18 mouse cellular contexts compared by ENCODE assay signal in genomic region chr7:29728055-29728454, GRCm38 (mm10). TPM values are rescaled to one million over a fixed set of nuclear protein-coding genes. Genes with fewer than 3 reads are reported as not detected.
DNase-seq lines count a peak whose midpoint lies in the region; ATAC-seq and TF ChIP-seq lines count a peak whose summit lies in the region.
"Had no signal": no experiment of that assay in that cellular context is flagged by ENCODE, and none has a peak within 500 bp of the region (broad histone marks: within the 10 kb centered on the region; RNA-seq: fewer than 3 reads in every experiment).

No protein-coding gene starts in this region.

- no peaks in the 10 kb centered on the region for H3K36me3 ChIP-seq in embryonic facial prominence, embryonic 14.5 days (ENCODE audit: control insufficient read depth, insufficient read depth, low read length)
- H3K36me3 ChIP-seq in embryonic facial prominence, embryonic 10.5 days (replicated peaks) = no peaks in the 10 kb centered on the region
- H3K36me3 ChIP-seq: forebrain, embryonic 15.5 days; heart, embryonic 12.5 days; hindbrain, embryonic 15.5 days; neural tube, embryonic 12.5 days had no signal

- peaks cover 10% of the 10 kb centered on the region for H3K9me3 ChIP-seq in embryonic facial prominence, embryonic 14.5 days (ENCODE audit: control insufficient read depth, low read length)
- peaks cover 25% of the 10 kb centered on the region for H3K9me3 ChIP-seq in embryonic facial prominence, embryonic 10.5 days
- H3K9me3 ChIP-seq: forebrain, embryonic 15.5 days; hindbrain, embryonic 15.5 days had no signal

- no peak overlapping the region for H3K4me3 ChIP-seq in embryonic facial prominence, embryonic 14.5 days (ENCODE audit: low read depth, low read length)
- no peak overlapping the region for H3K4me3 ChIP-seq in embryonic facial prominence, embryonic 10.5 days
- H3K4me3 ChIP-seq in layer of hippocampus, adult 2 months = no peak overlapping the region
- H3K4me3 ChIP-seq: forebrain, embryonic 15.5 days; heart, embryonic 12.5 days; hindbrain, embryonic 15.5 days; neural tube, embryonic 12.5 days had no signal

- H3K27ac ChIP-seq in embryonic facial prominence, embryonic 14.5 days (replicated peaks; ENCODE audit: low read depth, low read length) = no peak overlapping the region
- no peak overlapping the region for H3K27ac ChIP-seq in embryonic facial prominence, embryonic 10.5 days (replicated peaks)
- H3K27ac ChIP-seq in layer of hippocampus, adult 2 months = no peak overlapping the region
- H3K27ac ChIP-seq: forebrain, embryonic 15.5 days; hindbrain, embryonic 15.5 days; macrophage; neural tube, embryonic 12.5 days had no signal

- ATAC-seq in embryonic facial prominence, embryonic 14.5 days (ENCODE audit: low read depth) = no peak
- ATAC-seq: forebrain, embryonic 15.5 days had no signal

- peak; percentile 7 for DNase-seq in embryonic facial prominence, embryonic 14.5 days (ENCODE audit: low spot score)
- DNase-seq in embryonic facial prominence, embryonic 10.5 days (ENCODE audit: low spot score) = no peak
- DNase-seq in layer of hippocampus, adult 2 months (ENCODE audit: low spot score in 2 of 2) = no peak
- DNase-seq in layer of hippocampus, adult 8-10 months (ENCODE audit: low spot score in 2 of 2) = no peak
- peak; percentile 18 for DNase-seq in MEL-GATA-1-ER (ENCODE audit: extremely low read depth, low read depth)
- peak; percentile 3 for DNase-seq in retina, postnatal 1 day
- DNase-seq in thymus, postnatal 14 days = no peak
- DNase-seq: adrenal gland, postnatal 25 days; midbrain, embryonic 14.5 days had no signal

- peak; percentile 34 for TF ChIP-seq CTCF in layer of hippocampus, adult 2 months (conservative IDR thresholded peaks at IDR 0.05)

- no peak overlapping the region for H3K9ac ChIP-seq in embryonic facial prominence, embryonic 14.5 days (ENCODE audit: low read depth, low read length)
- H3K9ac ChIP-seq: forebrain, embryonic 15.5 days; heart, embryonic 12.5 days; hindbrain, embryonic 15.5 days; neural tube, embryonic 12.5 days had no signal

- H3K4me2 ChIP-seq in embryonic facial prominence, embryonic 14.5 days (ENCODE audit: low read depth, low read length) = no peak overlapping the region
- H3K4me2 ChIP-seq: forebrain, embryonic 15.5 days; heart, embryonic 12.5 days; hindbrain, embryonic 15.5 days; neural tube, embryonic 12.5 days had no signal

- no peaks in the 10 kb centered on the region for H3K4me1 ChIP-seq in embryonic facial prominence, embryonic 14.5 days (ENCODE audit: control insufficient read depth, insufficient read depth, low read length)
- no peaks in the 10 kb centered on the region; the same call in 1 of the 2 replicates for H3K4me1 ChIP-seq in embryonic facial prominence, embryonic 10.5 days
- H3K4me1 ChIP-seq: forebrain, embryonic 15.5 days; heart, embryonic 12.5 days; hindbrain, embryonic 15.5 days; neural tube, embryonic 12.5 days had no signal

- no peaks in the 10 kb centered on the region for H3K27me3 ChIP-seq in embryonic facial prominence, embryonic 14.5 days (replicated peaks; ENCODE audit: control insufficient read depth, insufficient read depth, low read length)
- H3K27me3 ChIP-seq in embryonic facial prominence, embryonic 10.5 days (replicated peaks; ENCODE audit: low read depth, poor library complexity, severe bottlenecking) = no peaks in the 10 kb centered on the region
- H3K27me3 ChIP-seq: forebrain, embryonic 15.5 days; heart, embryonic 12.5 days; hindbrain, embryonic 15.5 days; neural tube, embryonic 12.5 days had no signal

- 75% methylated on average over 2 of the region's 2 CpGs for WGBS in embryonic facial prominence, embryonic 14.5 days
- WGBS in embryonic facial prominence, embryonic 10.5 days = 86% methylated on average over 2 of the region's 2 CpGs

RNA-seq across cellular contexts. Expression of gene Catsperg2, which starts 1.2 kb away (rescaled TPM):
- not detected in 2 replicates for polyA plus RNA-seq in embryonic facial prominence, embryonic 14.5 days (2014; fragmentation: Nextera tagmentation; extraction: Ambion mirVana)
- not detected in 2 replicates for polyA plus RNA-seq in embryonic facial prominence, embryonic 10.5 days (2016; fragmentation: Nextera tagmentation; extraction: Ambion mirVana)
- under 1 TPM in 1 of 2 experiments, not detected in 1; 0.20 TPM for total RNA-seq in layer of hippocampus, adult 2 months (2021)
- under 1 TPM in 2 of 4 experiments, not detected in 2; 0.24 to 0.57 TPM for total RNA-seq in layer of hippocampus, adult 8-10 months (2022)
- total RNA-seq: adrenal gland, postnatal 25 days; common myeloid progenitor, adult 5-6 weeks; gastrocnemius, adult 18-20 months had no signal
- polyA plus RNA-seq: heart, embryonic 12.5 days; kidney, embryonic 14.5 days; liver, embryonic 16.5 days; macrophage had no signal

RNA-seq across cellular contexts. Expression of gene Zfp84, which starts 40.3 kb away (rescaled TPM):
- polyA plus RNA-seq in embryonic facial prominence, embryonic 14.5 days (2014; fragmentation: Nextera tagmentation; extraction: Ambion mirVana) = 15.7 and 17.0 TPM in 2 replicates
- 12.4 and 12.6 TPM in 2 replicates for polyA plus RNA-seq in embryonic facial prominence, embryonic 10.5 days (2016; fragmentation: Nextera tagmentation; extraction: Ambion mirVana)
- total RNA-seq in layer of hippocampus, adult 2 months (2021) = 10 to 100 TPM; 17.6 to 20.1 TPM
- 10 to 100 TPM; 17.7 to 18.8 (median 18.2) TPM for total RNA-seq in layer of hippocampus, adult 8-10 months (2022)

RNA-seq across cellular contexts. Expression of gene Zfp30, which starts 55.7 kb away (rescaled TPM):
- polyA plus RNA-seq in embryonic facial prominence, embryonic 14.5 days (2014; fragmentation: Nextera tagmentation; extraction: Ambion mirVana) = 9.4 and 10.4 TPM in 2 replicates
- polyA plus RNA-seq in embryonic facial prominence, embryonic 10.5 days (2016; fragmentation: Nextera tagmentation; extraction: Ambion mirVana) = 6.3 and 7.0 TPM in 2 replicates
- 10 to 100 TPM in 1 of 2 experiments, 1 to 10 TPM in 1; 9.5 to 10.1 TPM for total RNA-seq in layer of hippocampus, adult 2 months (2021)
- 10 to 100 TPM; 10.2 to 11.7 (median 10.5) TPM for total RNA-seq in layer of hippocampus, adult 8-10 months (2022)

Comparison
In these comparisons a context has a peak if more than half of its experiments do, and no peak if none do; other contexts are left out.
1. DNase-seq: peak in embryonic facial prominence, embryonic 14.5 days (single experiment), MEL-GATA-1-ER (single experiment) and retina, postnatal 1 day (single experiment); none in embryonic facial prominence, embryonic 10.5 days (single experiment), layer of hippocampus, adult 2 months (0 of 2), layer of hippocampus, adult 8-10 months (0 of 2) and thymus, postnatal 14 days (single experiment).